Mouse (Mus musculus): Measurements from ENCODE around the gene Ly6g6d. TPM values are rescaled to one million over a fixed set of nuclear protein-coding genes. Genes with fewer than 3 reads are reported as not detected.

Gene Ly6g6d
- polyA plus RNA-seq, 1 experiment from 2014 or later, result 1.9 TPM

- Histone ChIP-seq H3K4me2 (no peak overlapping the region), H3K27me3 (replicated peaks) (0 out of 2 replicates have a peak, but pooled peaks cover 4% of the 10 kb centered on the region), H3K9me3 (no peaks in the 10 kb centered on the region), H3K4me3 (no peak overlapping the region), H3K9ac (peak overlapping the region; percentile 28; the same call in 1 of the 2 replicates), H3K4me1 (peaks cover 55% of the 10 kb centered on the region), H3K27ac (replicated peaks) (no peak overlapping the region), H3K36me3 (no peaks in the 10 kb centered on the region)
- 75% methylated on average over 2 of the region's 2 CpGs for WGBS
- no peak for ATAC-seq (ENCODE audit: extremely low read depth, insufficient number of reproducible peaks, low FRiP score, low TSS enrichment)
Observed at GRCm38 (mm10) chr17:35028315-35028714, 49.5 kb downstream of the Ly6g6d start.

GRCm38 (mm10) chr17:35027277-35028068 is 50.4 kb downstream of the Ly6g6d start, which contains the start of gene Sapcd1:
Gene Sapcd1, minus strand, starts transcription at chr17:35028016.
- Histone ChIP-seq H3K4me1 (peaks cover 63% of the 10 kb centered on the region), H3K9me3 (no peaks in the 10 kb centered on the region), H3K4me3 (0 out of 2 replicates have a peak within 1 kb of the TSS, but pooled peaks have one; percentile 6), H3K27me3 (replicated peaks) (0 out of 2 replicates have a peak, but pooled peaks cover 4% of the 10 kb centered on the region), H3K4me2 (peak within 1 kb of the TSS; percentile 36), H3K27ac (replicated peaks) (0 out of 2 replicates have a peak within 1 kb of the TSS, but pooled peaks have one; percentile 21), H3K36me3 (no peaks in the 10 kb centered on the region), H3K9ac (peak within 1 kb of the TSS; percentile 53)
- no peak for ATAC-seq (ENCODE audit: extremely low read depth, insufficient number of reproducible peaks, low FRiP score, low TSS enrichment)
- WGBS, result 37% methylated on average over 13 of the region's 13 CpGs

- 83% methylated on average over 5 of the region's 5 CpGs for WGBS
- Histone ChIP-seq H3K27ac (replicated peaks) (no peak overlapping the region), H3K9me3 (no peaks in the 10 kb centered on the region), H3K36me3 (no peaks in the 10 kb centered on the region), H3K9ac (peak overlapping the region; percentile 6; the same call in 1 of the 2 replicates), H3K4me2 (no peak overlapping the region), H3K4me3 (no peak overlapping the region), H3K4me1 (peaks cover 73% of the 10 kb centered on the region), H3K27me3 (replicated peaks) (0 out of 2 replicates have a peak, but pooled peaks cover 4% of the 10 kb centered on the region)
- no peak for ATAC-seq (ENCODE audit: extremely low read depth, insufficient number of reproducible peaks, low FRiP score, low TSS enrichment)
Observed at GRCm38 (mm10) chr17:35026206-35026605, 51.7 kb downstream of the Ly6g6d start.

GRCm38 (mm10) chr17:35024691-35025488 is 53.0 kb downstream of the Ly6g6d start:
- Histone ChIP-seq H3K9me3 (no peaks in the 10 kb centered on the region), H3K27ac (replicated peaks) (no peak overlapping the region), H3K9ac (peak overlapping the region; percentile 58), H3K27me3 (replicated peaks) (peaks cover 6% of the 10 kb centered on the region; the same call in 1 of the 2 replicates), H3K4me3 (no peak overlapping the region), H3K36me3 (no peaks in the 10 kb centered on the region), H3K4me2 (no peak overlapping the region), H3K4me1 (peaks cover 77% of the 10 kb centered on the region)
- no peak for ATAC-seq (ENCODE audit: extremely low read depth, insufficient number of reproducible peaks, low FRiP score, low TSS enrichment)
- 63% methylated on average over 7 of the region's 10 CpGs for WGBS

GRCm38 (mm10) chr17:35024261-35024660 is 53.6 kb downstream of the Ly6g6d start:
- Histone ChIP-seq H3K9me3 (no peaks in the 10 kb centered on the region), H3K27me3 (replicated peaks) (peaks cover 4% of the 10 kb centered on the region; the same call in 1 of the 2 replicates), H3K9ac (peak overlapping the region; percentile 58), H3K27ac (replicated peaks) (no peak overlapping the region), H3K4me2 (no peak overlapping the region), H3K4me3 (no peak overlapping the region), H3K36me3 (no peaks in the 10 kb centered on the region), H3K4me1 (peaks cover 75% of the 10 kb centered on the region)
- ATAC-seq (ENCODE audit: extremely low read depth, insufficient number of reproducible peaks, low FRiP score, low TSS enrichment), result no peak
- whole genome bisulfite sequencing, result 69% methylated on average over 13 of the region's 13 CpGs

GRCm38 (mm10) chr17:35023756-35024155 is 54.1 kb downstream of the Ly6g6d start:
- no peak overlapping the region for H3K4me2 ChIP-seq
- peak overlapping the region; percentile 58 for H3K9ac ChIP-seq
- H3K27ac ChIP-seq (replicated peaks), result no peak overlapping the region
- no peaks in the 10 kb centered on the region for H3K36me3 ChIP-seq
- no peak for ATAC-seq (ENCODE audit: extremely low read depth, insufficient number of reproducible peaks, low FRiP score, low TSS enrichment)
- 65% methylated on average over 4 of the region's 4 CpGs for WGBS
- H3K27me3 ChIP-seq (replicated peaks), result peaks cover 4% of the 10 kb centered on the region; the same call in 1 of the 2 replicates
- no peak overlapping the region for H3K4me3 ChIP-seq
- H3K4me1 ChIP-seq, result peaks cover 72% of the 10 kb centered on the region
- H3K9me3 ChIP-seq, result no peaks in the 10 kb centered on the region

- H3K4me1 ChIP-seq, result peaks cover 69% of the 10 kb centered on the region
- H3K4me2 ChIP-seq, result no peak overlapping the region
- H3K9ac ChIP-seq, result no peak overlapping the region
- no peaks in the 10 kb centered on the region for H3K36me3 ChIP-seq
- H3K27ac ChIP-seq (replicated peaks), result peak overlapping the region; percentile 83; the same call in 1 of the 2 replicates
- no peaks in the 10 kb centered on the region for H3K9me3 ChIP-seq
- 86% methylated on average over 5 of the region's 5 CpGs for WGBS
- no peak overlapping the region for H3K4me3 ChIP-seq
- no peak for ATAC-seq (ENCODE audit: extremely low read depth, insufficient number of reproducible peaks, low FRiP score, low TSS enrichment)
- peaks cover 4% of the 10 kb centered on the region; the same call in 1 of the 2 replicates for H3K27me3 ChIP-seq (replicated peaks)
Observed at GRCm38 (mm10) chr17:35023221-35023620, 54.6 kb downstream of the Ly6g6d start.

- no peak overlapping the region for H3K4me2 ChIP-seq
- H3K36me3 ChIP-seq, result no peaks in the 10 kb centered on the region
- no peak overlapping the region for H3K4me3 ChIP-seq
- H3K27me3 ChIP-seq (replicated peaks), result peaks cover 4% of the 10 kb centered on the region; the same call in 1 of the 2 replicates
- peak overlapping the region; percentile 83 for H3K27ac ChIP-seq (replicated peaks)
- H3K4me1 ChIP-seq, result peaks cover 66% of the 10 kb centered on the region
- H3K9me3 ChIP-seq, result no peaks in the 10 kb centered on the region
- no peak for ATAC-seq (ENCODE audit: extremely low read depth, insufficient number of reproducible peaks, low FRiP score, low TSS enrichment)
- 87% methylated on average over 8 of the region's 8 CpGs for WGBS
- H3K9ac ChIP-seq, result 0 out of 2 replicates have a peak overlapping the region, but pooled peaks have one; percentile 5
Observed at GRCm38 (mm10) chr17:35022541-35023060, 55.3 kb downstream of the Ly6g6d start.

- 11% methylated on average over 6 of the region's 6 CpGs for WGBS
- H3K27ac ChIP-seq (replicated peaks), result peak overlapping the region; percentile 83
Observed at GRCm38 (mm10) chr17:35021842-35022477, 55.9 kb downstream of the Ly6g6d start.

More at GRCm38 (mm10) chr17:35021842-35022477, 55.9 kb downstream of the Ly6g6d start:
- peaks cover 60% of the 10 kb centered on the region for H3K4me1 ChIP-seq
- H3K4me3 ChIP-seq, result peak overlapping the region; percentile 16; the same call in 1 of the 2 replicates
- peak overlapping the region; percentile 37; the same call in 1 of the 2 replicates for H3K9ac ChIP-seq
- ATAC-seq (ENCODE audit: extremely low read depth, insufficient number of reproducible peaks, low FRiP score, low TSS enrichment), result peak; percentile 23; the same call in 1 of the 2 replicates
- H3K4me2 ChIP-seq, result peak overlapping the region; percentile 46
- H3K27me3 ChIP-seq (replicated peaks), result peaks cover 4% of the 10 kb centered on the region; the same call in 1 of the 2 replicates
- H3K36me3 ChIP-seq, result no peaks in the 10 kb centered on the region
- H3K9me3 ChIP-seq, result no peaks in the 10 kb centered on the region
